Mouse (Mus musculus) forebrain, postnatal 0 days (tissue): ENCODE measurements around the gene D7Ertd443e. TPM values are rescaled to one million over a fixed set of nuclear protein-coding genes. Genes with fewer than 3 reads are reported as not detected.

Experiments used
- ATAC-seq: fragments of 200-750 bp; cut with Nextera tagmentation; 2 replicates; pipeline ENCODE4 v1.8.0; 2017; ENCODE audit warnings: mild to moderate bottlenecking, moderate library complexity
- DNase-seq: peaks from one replicate; pipeline ENCODE4 v3.0.0-alpha.2; 2015
- H3K27ac ChIP-seq: fragments of 300-500 bp; sonication (generic); 2 replicates; pipeline ENCODE4 v1.5.1; 2014; ENCODE audit warnings: low read depth, mild to moderate bottlenecking, antibody characterized with exemption, low read length, moderate library complexity, mixed read lengths
- H3K27me3 ChIP-seq: fragments of 300-500 bp; sonication (generic); 2 replicates; pipeline ENCODE4 v1.6.1; 2014; ENCODE audit warnings: mild to moderate bottlenecking, low read length, mixed read lengths; ENCODE audit not compliant: insufficient read depth
- H3K36me3 ChIP-seq: fragments of 300-500 bp; sonication (generic); 2 replicates; pipeline ENCODE4 v1.6.1; 2014; ENCODE audit warnings: mild to moderate bottlenecking, moderate library complexity; ENCODE audit not compliant: insufficient read depth
- H3K4me1 ChIP-seq: fragments of 300-500 bp; sonication (generic); 2 replicates; pipeline ENCODE4 v1.6.1; 2014; ENCODE audit warnings: antibody characterized with exemption; ENCODE audit not compliant: insufficient read depth
- H3K4me2 ChIP-seq: fragments of 300-500 bp; sonication (generic); 2 replicates; pipeline ENCODE4 v1.6.1; 2014; ENCODE audit warnings: low read depth, mild to moderate bottlenecking, moderate library complexity
- H3K4me3 ChIP-seq: fragments of 300-500 bp; sonication (generic); 2 replicates; pipeline ENCODE4 v1.5.1; 2014; ENCODE audit warnings: low read depth, low read length, mixed read lengths
- H3K9ac ChIP-seq: fragments of 300-500 bp; sonication (generic); 2 replicates; pipeline ENCODE4 v1.6.1; 2014; ENCODE audit warnings: mild to moderate bottlenecking
- H3K9me3 ChIP-seq: fragments of 300-500 bp; sonication (generic); 2 replicates; pipeline ENCODE4 v1.6.1; 2016; ENCODE audit warnings: low read length
- CTCF ChIP-seq: sonication (generic); IDR thresholded peaks from 2 replicates; pipeline ENCODE4 v1.5.1; 2016; ENCODE audit warnings: antibody characterized with exemption, control low read depth, low read depth
- WGBS: fragments of 180-500 bp; shearing (Covaris S2); extraction: QIAGEN DNeasy Blood & Tissue Kit; methylation state at CpG from one replicate; pipeline ENCODE4 v1.1.7; 2014; 5-methylcytosine and 5-hydroxymethylcytosine counted together
- polyA plus RNA-seq: library from polyadenylated mRNA; unstranded; fragments of >200 nt; fragmentation: Nextera tagmentation; extraction: Ambion mirVana; gene quantifications from 2 replicates; pipeline ENCODE4 v1.2.1, GENCODE M21; 2015
- total RNA-seq: library from RNA; depleted of rRNA; stranded (reverse); fragments of >200 nt; gene quantifications from 2 replicates; pipeline ENCODE4 v1.2.3, GENCODE M21; 2014

The D7Ertd443e gene
- total and polyA plus RNA-seq, 2 experiments from 2014 or later, result 0.15 to 1.6 TPM

DNA sequence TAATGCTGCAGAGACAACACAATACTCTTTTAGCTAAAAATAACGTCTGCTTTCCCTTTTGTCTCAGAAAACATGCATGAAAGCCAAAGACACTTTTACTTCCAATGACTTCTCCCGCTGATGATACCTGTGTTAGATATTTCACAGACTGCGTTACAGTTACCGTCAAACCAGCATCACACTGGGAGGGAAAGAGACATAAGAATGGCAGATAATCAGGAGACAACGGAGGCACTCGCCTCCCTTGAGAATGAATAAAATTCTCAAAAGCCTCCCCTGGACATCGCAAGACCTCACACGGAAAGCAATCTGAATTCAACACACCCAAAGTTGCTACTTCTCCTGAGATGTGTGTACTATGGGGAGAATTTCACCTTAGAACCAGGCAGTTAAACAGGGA, 11.3 kb upstream of the D7Ertd443e start:
- no peak for TF ChIP-seq CTCF
- Histone ChIP-seq H3K27me3 (no peaks in the 10 kb centered on the region), H3K9ac (no peak overlapping the region), H3K36me3 (no peaks in the 10 kb centered on the region), H3K27ac (no peak overlapping the region), H3K4me1 (no peaks in the 10 kb centered on the region), H3K4me3 (no peak overlapping the region), H3K4me2 (no peak overlapping the region), H3K9me3 (no peaks in the 10 kb centered on the region)
- WGBS, result 73% methylated on average over 8 of the region's 8 CpGs
- ATAC-seq, result no peak
- no peak for DNase-seq

DNA sequence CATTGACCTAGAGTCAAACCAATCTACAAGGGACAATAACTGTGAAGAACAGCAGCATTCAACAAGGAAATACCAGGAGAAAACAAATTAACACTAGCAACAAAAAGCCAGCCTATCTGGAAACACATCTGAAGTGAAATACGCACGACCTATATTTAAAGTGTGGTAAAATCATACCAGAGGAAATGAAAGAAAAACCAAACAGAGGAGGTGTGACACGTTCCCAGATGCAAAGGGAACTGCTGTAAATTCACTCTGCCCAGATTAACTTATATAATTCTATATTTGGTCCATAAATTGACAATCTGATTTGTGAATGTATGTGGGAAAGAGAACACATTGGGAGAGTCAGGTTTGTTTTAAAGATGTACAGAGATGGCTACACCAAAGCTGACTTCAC, 2.7 kb downstream of the D7Ertd443e start:
- H3K9ac ChIP-seq, result no peak overlapping the region
- no peaks in the 10 kb centered on the region for H3K9me3 ChIP-seq
- H3K27me3 ChIP-seq, result no peaks in the 10 kb centered on the region
- DNase-seq, result no peak
- H3K4me3 ChIP-seq, result no peak overlapping the region
- H3K4me2 ChIP-seq, result no peak overlapping the region
- TF ChIP-seq CTCF, result no peak
- no peaks in the 10 kb centered on the region for H3K4me1 ChIP-seq
- 79% methylated on average over 3 of the region's 3 CpGs for WGBS
- ATAC-seq, result no peak
- H3K36me3 ChIP-seq, result no peaks in the 10 kb centered on the region
- no peak overlapping the region for H3K27ac ChIP-seq

DNA sequence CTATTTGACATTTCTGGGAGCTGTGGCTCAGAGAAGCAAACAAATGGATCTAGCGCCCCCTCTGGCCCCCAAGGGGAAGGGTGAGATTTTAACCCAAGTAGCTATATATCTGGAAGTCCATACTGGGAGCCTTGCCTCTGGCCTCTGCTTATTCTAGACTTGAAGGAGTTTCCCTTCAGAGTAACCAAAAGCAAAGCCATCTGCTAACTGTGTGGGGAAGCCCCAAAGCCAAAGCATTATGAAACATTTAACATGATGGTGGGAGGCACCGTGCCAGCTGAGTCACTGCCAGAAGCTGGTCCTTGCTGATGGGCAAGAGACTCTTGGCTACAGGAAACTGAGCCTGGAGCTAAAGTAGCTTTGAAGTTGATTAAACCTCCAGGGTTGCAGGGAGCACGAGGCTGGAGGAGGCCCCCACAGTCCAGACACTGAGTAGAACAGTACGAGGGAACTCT, 4.0 kb downstream of the D7Ertd443e start:
- Histone ChIP-seq H3K27me3 (no peaks in the 10 kb centered on the region), H3K4me3 (no peak overlapping the region), H3K4me2 (no peak overlapping the region), H3K9ac (no peak overlapping the region), H3K36me3 (no peaks in the 10 kb centered on the region), H3K4me1 (no peaks in the 10 kb centered on the region), H3K27ac (no peak overlapping the region), H3K9me3 (no peaks in the 10 kb centered on the region)
- peak; percentile 23; the same call in 1 of the 2 replicates for ATAC-seq
- DNase-seq, result peak; percentile 77
- TF ChIP-seq CTCF, result peak; percentile 50
- 34% methylated on average over 4 of the region's 4 CpGs for WGBS

DNA sequence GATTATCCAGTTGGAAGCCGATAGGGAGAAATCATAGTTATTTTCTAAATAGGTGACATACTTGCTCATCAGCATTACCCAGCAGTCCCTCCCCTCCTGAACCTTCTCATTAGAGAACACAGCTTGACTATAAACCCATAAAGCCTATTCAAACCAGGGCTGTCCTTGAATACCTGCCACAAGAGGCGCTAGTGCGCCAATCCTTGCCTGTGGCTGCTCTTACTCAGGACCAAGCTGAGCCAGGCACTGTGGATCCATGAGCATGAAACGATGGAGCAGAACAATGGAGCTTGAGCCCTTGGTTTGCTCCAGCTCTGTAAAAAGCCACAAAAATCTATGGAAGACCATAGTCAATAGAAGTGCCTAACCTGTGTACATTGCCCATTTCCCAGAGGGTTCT, 7.2 kb downstream of the D7Ertd443e start:
- Histone ChIP-seq H3K27ac (no peak overlapping the region), H3K4me1 (no peaks in the 10 kb centered on the region), H3K4me3 (no peak overlapping the region), H3K4me2 (no peak overlapping the region), H3K9me3 (no peaks in the 10 kb centered on the region), H3K9ac (no peak overlapping the region), H3K27me3 (no peaks in the 10 kb centered on the region), H3K36me3 (no peaks in the 10 kb centered on the region)
- WGBS, result 46% methylated on average over 4 of the region's 4 CpGs
- DNase-seq, result peak; percentile 49
- peak; percentile 40; the same call in 1 of the 2 replicates for ATAC-seq
- TF ChIP-seq CTCF, result peak; percentile 70

DNA sequence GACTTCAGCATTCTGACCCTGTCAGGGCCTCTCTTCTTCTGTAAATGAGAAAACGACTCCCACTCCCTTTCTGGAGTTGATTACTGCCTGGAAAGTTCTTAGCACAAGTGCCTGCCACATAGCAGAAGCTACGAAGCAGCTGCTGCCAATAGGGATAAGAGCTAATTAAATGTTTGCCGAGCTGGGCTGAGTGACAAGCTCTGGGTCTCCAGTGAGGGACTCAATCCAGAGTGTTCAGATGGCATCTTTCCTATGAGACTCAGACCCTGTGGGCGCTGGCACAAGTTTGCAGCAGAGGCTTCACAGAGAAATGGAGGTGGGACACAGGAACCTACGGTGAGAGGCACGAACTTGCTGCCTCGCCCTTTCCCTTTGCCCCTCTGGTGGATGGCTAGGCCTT, 8.7 kb downstream of the D7Ertd443e start:
- DNase-seq, result peak; percentile 78
- no peaks in the 10 kb centered on the region for H3K27me3 ChIP-seq
- H3K9ac ChIP-seq, result no peak overlapping the region
- H3K36me3 ChIP-seq, result no peaks in the 10 kb centered on the region
- WGBS, result 45% methylated on average over 7 of the region's 7 CpGs
- ATAC-seq, result peak; percentile 69
- TF ChIP-seq CTCF, result no peak
- no peaks in the 10 kb centered on the region for H3K9me3 ChIP-seq
- H3K4me1 ChIP-seq, result no peaks in the 10 kb centered on the region
- no peak overlapping the region for H3K4me3 ChIP-seq
- no peak overlapping the region for H3K4me2 ChIP-seq
- H3K27ac ChIP-seq, result no peak overlapping the region

DNA sequence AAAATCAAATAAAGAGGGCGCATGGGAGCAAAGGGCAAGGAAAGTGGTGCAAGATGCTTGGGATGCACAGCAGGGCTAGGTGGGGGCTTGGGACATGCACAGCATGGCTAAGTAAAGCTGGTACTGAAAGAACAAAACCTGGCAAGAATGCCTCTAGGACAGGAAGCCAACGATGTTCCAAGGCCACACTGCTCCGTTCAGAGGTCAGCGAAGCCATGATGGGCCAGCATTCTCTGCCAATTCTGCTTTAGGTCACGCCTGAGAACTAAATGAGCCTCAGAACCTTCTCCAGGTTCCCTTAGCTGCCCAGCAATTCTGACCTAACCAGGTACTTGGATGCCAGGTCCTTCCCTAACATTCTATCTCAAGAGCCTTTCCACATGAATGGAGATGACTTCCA, 13.2 kb downstream of the D7Ertd443e start:
- no peak overlapping the region for H3K9ac ChIP-seq
- TF ChIP-seq CTCF, result no peak
- no peak for DNase-seq
- no peaks in the 10 kb centered on the region for H3K27me3 ChIP-seq
- H3K4me2 ChIP-seq, result no peak overlapping the region
- WGBS, result 57% methylated on average over 5 of the region's 5 CpGs
- H3K9me3 ChIP-seq, result no peaks in the 10 kb centered on the region
- ATAC-seq, result no peak
- H3K36me3 ChIP-seq, result no peaks in the 10 kb centered on the region
- no peak overlapping the region for H3K27ac ChIP-seq
- no peaks in the 10 kb centered on the region for H3K4me1 ChIP-seq
- no peak overlapping the region for H3K4me3 ChIP-seq

DNA sequence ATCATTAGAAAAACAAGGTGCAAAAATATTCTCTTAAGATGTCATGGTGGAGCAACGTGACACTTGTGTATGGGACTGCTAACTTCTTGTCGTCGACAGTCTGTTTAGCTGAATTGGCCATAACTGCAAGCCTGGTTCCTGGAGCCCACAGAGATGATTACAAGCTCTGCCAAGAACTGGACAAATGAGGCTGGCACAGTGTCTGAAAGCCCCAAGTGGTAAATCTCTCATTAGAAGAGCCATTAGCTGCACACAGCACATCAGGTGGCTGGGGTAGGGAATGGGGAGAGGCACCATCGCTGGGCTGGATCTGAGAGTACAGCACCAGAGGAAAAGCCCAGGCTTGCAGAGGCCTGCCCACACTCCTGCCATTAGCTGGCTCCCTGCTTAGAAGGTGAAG, 16.2 kb downstream of the D7Ertd443e start:
- H3K4me2 ChIP-seq, result no peak overlapping the region
- no peaks in the 10 kb centered on the region for H3K27me3 ChIP-seq
- WGBS, result 56% methylated on average over 4 of the region's 4 CpGs
- no peak for DNase-seq
- no peak overlapping the region for H3K9ac ChIP-seq
- no peaks in the 10 kb centered on the region for H3K36me3 ChIP-seq
- H3K4me3 ChIP-seq, result no peak overlapping the region
- H3K27ac ChIP-seq, result no peak overlapping the region
- H3K9me3 ChIP-seq, result no peaks in the 10 kb centered on the region
- no peaks in the 10 kb centered on the region for H3K4me1 ChIP-seq
- no peak for ATAC-seq
- TF ChIP-seq CTCF, result no peak

DNA sequence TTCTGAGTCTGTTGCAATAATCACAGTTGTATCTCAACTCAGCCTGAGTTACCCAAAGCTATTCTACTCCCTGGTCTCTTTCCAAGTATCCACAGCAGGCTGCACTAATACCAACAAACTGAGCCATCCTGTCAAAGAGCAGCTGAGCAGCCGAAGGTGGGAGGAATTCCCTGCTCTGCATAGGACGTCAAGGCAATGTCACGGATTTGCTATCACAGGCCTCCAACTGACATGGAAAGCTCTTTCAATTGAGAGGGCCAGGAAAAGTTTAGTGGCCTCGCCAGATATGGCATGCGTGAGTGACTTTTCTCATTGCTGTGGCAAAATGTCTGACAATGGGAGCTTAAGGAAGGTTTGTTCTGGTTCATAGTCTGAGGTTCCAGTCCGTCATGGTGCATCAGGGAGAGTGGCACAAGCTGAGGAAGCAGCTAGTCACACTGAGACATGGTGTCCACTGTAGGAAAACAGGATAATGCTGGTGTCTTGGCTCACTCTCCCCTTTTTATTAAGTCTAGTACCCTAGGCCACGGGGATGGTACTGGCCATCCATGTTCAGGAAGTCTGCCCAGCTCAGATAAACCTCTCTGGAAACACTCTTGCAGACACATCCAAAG, 23.1 kb downstream of the D7Ertd443e start:
- no peaks in the 10 kb centered on the region for H3K36me3 ChIP-seq
- H3K4me3 ChIP-seq, result no peak overlapping the region
- no peak overlapping the region for H3K27ac ChIP-seq
- no peaks in the 10 kb centered on the region for H3K9me3 ChIP-seq
- no peaks in the 10 kb centered on the region for H3K27me3 ChIP-seq
- ATAC-seq (no peak), DNase-seq (no peak)
- no peaks in the 10 kb centered on the region for H3K4me1 ChIP-seq
- H3K4me2 ChIP-seq, result no peak overlapping the region
- no peak overlapping the region for H3K9ac ChIP-seq
- 72% methylated on average over 7 of the region's 7 CpGs for WGBS
- TF ChIP-seq CTCF, result no peak
